Mouse (Mus musculus) kidney, adult 10 weeks (tissue): ENCODE results near the gene Gm21822. TPM values are rescaled to one million over a fixed set of nuclear protein-coding genes. Genes with fewer than 3 reads are reported as not detected.

Source experiments
- polyA plus RNA-seq: library from polyadenylated mRNA; stranded (reverse); fragments of 350-450 nt; fragmentation: Illumina TruSeq; extraction: RNeasy Lipid Tissue Mini Kit (QIAGEN cat#74804); gene quantifications from one replicate; pipeline ENCODE4 v1.2.3, GENCODE M21; 2014; ENCODE audit warnings: low read depth, low replicate concordance

The Gm21822 gene
- not detected for polyA plus RNA-seq

GRCm38 (mm10) chrY:18654182-18654581, at the start of gene Gm21822:
TSS of gene Gm21822 (plus strand) at chrY:18654482.

